Mouse (Mus musculus): Measurements from ENCODE around the gene Mtcl1.

GRCm38 (mm10) chr17:66322646-66323255, 126.8 kb downstream of the Mtcl1 start:
- no peak for TF ChIP-seq GATA1 (IDR thresholded peaks at IDR 0.05; ENCODE audit: borderline replicate concordance, low read length)
- no peak for TF ChIP-seq FLI1 (IDR thresholded peaks at IDR 0.05; ENCODE audit: low read length)
